Mouse (Mus musculus) E14TG2a.4 (cell line): ENCODE measurements around the gene A2ml1.

Experiments
- H3K27me3 ChIP-seq: 2 replicates; pipeline ENCODE4 v1.6.1; 2014; ENCODE audit warnings: low read length, control low read depth; ENCODE audit not compliant: insufficient read depth
- H3K36me3 ChIP-seq: 2 replicates; pipeline ENCODE4 v1.6.1; 2014; ENCODE audit warnings: low read length, control low read depth; ENCODE audit not compliant: insufficient read depth
- H3K4me1 ChIP-seq: replicated peaks from 2 replicates; pipeline ENCODE4 v1.6.1; 2014; ENCODE audit warnings: low read depth, low read length, control low read depth
- H3K4me3 ChIP-seq: replicated peaks from 2 replicates; pipeline ENCODE4 v1.5.1; 2014; ENCODE audit warnings: mild to moderate bottlenecking, low read length
- H3K9me3 ChIP-seq: 2 replicates; pipeline ENCODE4 v1.6.1; 2014; ENCODE audit warnings: low read length, control low read depth
- CTCF ChIP-seq: conservative IDR thresholded peaks from 2 replicates; pipeline ENCODE4 v1.5.1; 2014; ENCODE audit warnings: low read length
- NANOG ChIP-seq: IDR thresholded peaks from 2 replicates; pipeline ENCODE4 v1.6.1; 2014; ENCODE audit warnings: borderline replicate concordance, low read length, mixed read lengths
- POU5F1 ChIP-seq: IDR thresholded peaks from 2 replicates; pipeline ENCODE4 v1.6.1; 2014; ENCODE audit warnings: low read length, borderline replicate concordance

A2ml1 gene

GRCm38 (mm10) chr6:128584070-128584660 lies 2.8 kb upstream of the A2ml1 start:
- H3K4me3 ChIP-seq = no peak overlapping the region
- no peaks in the 10 kb centered on the region for H3K9me3 ChIP-seq
- no peaks in the 10 kb centered on the region for H3K36me3 ChIP-seq
- no peak for TF ChIP-seq CTCF
- no peaks in the 10 kb centered on the region for H3K27me3 ChIP-seq
- H3K4me1 ChIP-seq = no peaks in the 10 kb centered on the region

- Histone ChIP-seq H3K36me3 (no peaks in the 10 kb centered on the region), H3K4me3 (no peak overlapping the region), H3K9me3 (peaks cover 6% of the 10 kb centered on the region; the same call in 1 of the 2 replicates), H3K27me3 (no peaks in the 10 kb centered on the region), H3K4me1 (no peaks in the 10 kb centered on the region)
- TF ChIP-seq CTCF (no peak), POU5F1 (no peak), NANOG (no peak)
These were observed 4.1 kb downstream of the A2ml1 start for GRCm38 (mm10) chr6:128577301-128577700.

- TF ChIP-seq NANOG (no peak), POU5F1 (no peak), CTCF (no peak)
- Histone ChIP-seq H3K9me3 (peaks cover 9% of the 10 kb centered on the region), H3K36me3 (no peaks in the 10 kb centered on the region)
These were observed 14.8 kb downstream of the A2ml1 start for GRCm38 (mm10) chr6:128566589-128566988.

GRCm38 (mm10) chr6:128554049-128554448 lies 27.4 kb downstream of the A2ml1 start:
- H3K27me3 ChIP-seq = no peaks in the 10 kb centered on the region
- H3K4me1 ChIP-seq = no peaks in the 10 kb centered on the region
- no peak for TF ChIP-seq NANOG
- no peak for TF ChIP-seq POU5F1
- no peak for TF ChIP-seq CTCF
- H3K36me3 ChIP-seq = no peaks in the 10 kb centered on the region
- H3K9me3 ChIP-seq = no peaks in the 10 kb centered on the region
- no peak overlapping the region for H3K4me3 ChIP-seq

More at GRCm38 (mm10) chr6:128566589-128566988, 14.8 kb downstream of the A2ml1 start:
- H3K27me3 ChIP-seq = no peaks in the 10 kb centered on the region
- H3K4me1 ChIP-seq = no peaks in the 10 kb centered on the region
- H3K4me3 ChIP-seq = no peak overlapping the region

- no peaks in the 10 kb centered on the region for H3K4me1 ChIP-seq
- TF ChIP-seq CTCF (no peak), POU5F1 (no peak), NANOG (no peak)
- H3K9me3 ChIP-seq = no peaks in the 10 kb centered on the region
- H3K27me3 ChIP-seq = no peaks in the 10 kb centered on the region
- no peaks in the 10 kb centered on the region for H3K36me3 ChIP-seq
- no peak overlapping the region for H3K4me3 ChIP-seq
These were observed 31.6 kb downstream of the A2ml1 start for GRCm38 (mm10) chr6:128549463-128550452.

- Histone ChIP-seq H3K9me3 (no peaks in the 10 kb centered on the region), H3K4me3 (no peak overlapping the region), H3K36me3 (no peaks in the 10 kb centered on the region), H3K4me1 (no peaks in the 10 kb centered on the region), H3K27me3 (no peaks in the 10 kb centered on the region)
- TF ChIP-seq CTCF = no peak
- TF ChIP-seq POU5F1 = no peak
- TF ChIP-seq NANOG = no peak
These were observed 32.9 kb downstream of the A2ml1 start for GRCm38 (mm10) chr6:128548532-128548931.

GRCm38 (mm10) chr6:128545402-128545801 lies 36.0 kb downstream of the A2ml1 start:
- Histone ChIP-seq H3K4me3 (no peak overlapping the region), H3K9me3 (no peaks in the 10 kb centered on the region), H3K36me3 (no peaks in the 10 kb centered on the region), H3K27me3 (no peaks in the 10 kb centered on the region), H3K4me1 (no peaks in the 10 kb centered on the region)
- TF ChIP-seq NANOG (no peak), CTCF (no peak), POU5F1 (no peak)

- H3K27me3 ChIP-seq = no peaks in the 10 kb centered on the region
- H3K4me3 ChIP-seq = no peak overlapping the region
- H3K36me3 ChIP-seq = no peaks in the 10 kb centered on the region
- no peaks in the 10 kb centered on the region for H3K9me3 ChIP-seq
- no peaks in the 10 kb centered on the region for H3K4me1 ChIP-seq
- TF ChIP-seq CTCF = no peak
These were observed 38.2 kb downstream of the A2ml1 start for GRCm38 (mm10) chr6:128543226-128543625.

GRCm38 (mm10) chr6:128535250-128535649 lies 46.2 kb downstream of the A2ml1 start:
- H3K27me3 ChIP-seq = no peaks in the 10 kb centered on the region
- no peak for TF ChIP-seq POU5F1
- no peak for TF ChIP-seq NANOG
- no peak for TF ChIP-seq CTCF
- H3K4me1 ChIP-seq = no peaks in the 10 kb centered on the region
- H3K36me3 ChIP-seq = no peaks in the 10 kb centered on the region
- no peaks in the 10 kb centered on the region for H3K9me3 ChIP-seq
- no peak overlapping the region for H3K4me3 ChIP-seq
